Mouse (Mus musculus) limb, embryonic 11.5 days (tissue): Measurements from ENCODE around the gene Proser1. TPM values are rescaled to one million over a fixed set of nuclear protein-coding genes. Genes with fewer than 3 reads are reported as not detected.

ENCODE experiments used
- ATAC-seq: fragments of 200-750 bp; cut with Nextera tagmentation; 2 replicates; pipeline ENCODE4 v1.8.0; 2017; ENCODE audit warnings: low read depth; ENCODE audit not compliant: insufficient number of reproducible peaks, low FRiP score, low TSS enrichment
- DNase-seq: peaks from one replicate; pipeline ENCODE4 v3.0.0-alpha.2; 2015; ENCODE audit warnings: low spot score
- H3K27ac ChIP-seq: fragments of 300-500 bp; sonication (generic); replicated peaks from 2 replicates; pipeline ENCODE4 v1.5.1; 2014; ENCODE audit warnings: low read depth, mild to moderate bottlenecking, low read length
- H3K27me3 ChIP-seq: fragments of 300-500 bp; sonication (generic); 2 replicates; pipeline ENCODE4 v1.6.1; 2014; ENCODE audit warnings: mild to moderate bottlenecking, low read length, mixed read lengths; ENCODE audit not compliant: control insufficient read depth, insufficient read depth
- H3K36me3 ChIP-seq: fragments of 300-500 bp; sonication (generic); 2 replicates; pipeline ENCODE4 v1.6.1; 2014; ENCODE audit warnings: mild to moderate bottlenecking, low read length, moderate library complexity, mixed read lengths; ENCODE audit not compliant: control insufficient read depth, insufficient read depth
- H3K4me1 ChIP-seq: fragments of 300-500 bp; sonication (generic); 2 replicates; pipeline ENCODE4 v1.6.1; 2014; ENCODE audit warnings: low read length, mixed read lengths; ENCODE audit not compliant: control insufficient read depth, insufficient read depth
- H3K4me2 ChIP-seq: fragments of 300-500 bp; sonication (generic); 2 replicates; pipeline ENCODE4 v1.6.1; 2014; ENCODE audit warnings: low read depth, mild to moderate bottlenecking, moderate library complexity; ENCODE audit not compliant: severe bottlenecking
- H3K4me3 ChIP-seq: fragments of 300-500 bp; sonication (generic); 2 replicates; pipeline ENCODE4 v1.5.1; 2014; ENCODE audit warnings: low read depth, low read length
- H3K9ac ChIP-seq: fragments of 300-500 bp; sonication (generic); 2 replicates; pipeline ENCODE4 v1.6.1; 2014; ENCODE audit warnings: mild to moderate bottlenecking, low read length
- H3K9me3 ChIP-seq: fragments of 300-500 bp; sonication (generic); 2 replicates; pipeline ENCODE4 v1.6.1; 2016; ENCODE audit warnings: low read length; ENCODE audit not compliant: control insufficient read depth
- WGBS: fragments of 180-500 bp; shearing (Covaris S2); extraction: QIAGEN DNeasy Blood & Tissue Kit; methylation state at CpG from one replicate; pipeline ENCODE4 v1.1.7; 2014; 5-methylcytosine and 5-hydroxymethylcytosine counted together
- polyA plus RNA-seq: library from polyadenylated mRNA; unstranded; fragments of >200 nt; fragmentation: Nextera tagmentation; extraction: Ambion mirVana; gene quantifications from 2 replicates; pipeline ENCODE4 v1.2.1, GENCODE M21; 2014

Proser1 gene
- polyA plus RNA-seq, 1 experiment from 2014 or later = 27.4 TPM

DNA sequence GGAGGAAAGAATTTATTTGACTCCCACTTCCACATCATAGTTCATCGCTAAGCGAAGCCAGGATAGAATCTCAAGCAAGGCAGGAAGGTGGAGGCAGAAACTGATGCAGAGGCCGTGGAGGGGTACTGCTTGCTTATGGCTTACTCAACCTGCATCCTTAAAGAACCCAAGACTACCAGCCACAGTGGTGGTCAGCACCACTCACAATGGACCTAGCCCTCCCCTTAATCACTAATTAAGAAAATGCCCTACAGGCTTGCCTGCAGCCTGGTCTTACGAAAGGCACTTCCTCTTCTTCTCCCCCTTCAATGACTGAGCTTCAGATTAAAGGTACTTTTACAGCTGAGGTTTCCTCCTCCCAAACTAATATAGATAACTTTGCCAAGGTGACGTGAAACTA lies 26.9 kb upstream of the Proser1 start:
- Histone ChIP-seq H3K36me3 (no peaks in the 10 kb centered on the region), H3K4me2 (no peak overlapping the region), H3K4me1 (no peaks in the 10 kb centered on the region), H3K9me3 (no peaks in the 10 kb centered on the region), H3K9ac (no peak overlapping the region), H3K27me3 (no peaks in the 10 kb centered on the region), H3K4me3 (no peak overlapping the region), H3K27ac (no peak overlapping the region)
- 65% methylated on average over 5 of the region's 5 CpGs for WGBS
- no peak for DNase-seq
- ATAC-seq = no peak

DNA sequence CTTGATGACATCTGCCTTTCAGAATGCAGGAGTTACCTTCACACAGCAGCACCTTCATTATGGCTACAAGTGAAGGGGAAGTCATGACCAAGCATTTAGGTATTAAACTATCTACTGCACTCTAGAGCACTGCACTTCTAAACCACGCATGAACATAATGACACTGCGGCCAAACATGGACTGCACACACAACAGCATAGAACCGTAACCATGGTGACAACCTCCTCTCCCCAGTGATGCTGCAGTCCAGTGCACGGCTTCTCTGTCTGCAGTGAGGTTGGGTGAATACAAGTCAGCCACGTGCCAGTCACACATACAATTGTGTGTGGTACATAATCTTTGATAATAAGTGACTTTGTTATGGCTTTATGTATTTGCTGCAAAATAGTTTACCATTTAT lies 17.9 kb upstream of the Proser1 start:
- ATAC-seq (no peak), DNase-seq (no peak)
- Histone ChIP-seq H3K9ac (no peak overlapping the region), H3K4me1 (no peaks in the 10 kb centered on the region), H3K9me3 (no peaks in the 10 kb centered on the region), H3K4me3 (no peak overlapping the region), H3K4me2 (no peak overlapping the region), H3K27me3 (no peaks in the 10 kb centered on the region), H3K27ac (no peak overlapping the region), H3K36me3 (no peaks in the 10 kb centered on the region)
- 86% methylated on average over 5 of the region's 5 CpGs for WGBS

DNA sequence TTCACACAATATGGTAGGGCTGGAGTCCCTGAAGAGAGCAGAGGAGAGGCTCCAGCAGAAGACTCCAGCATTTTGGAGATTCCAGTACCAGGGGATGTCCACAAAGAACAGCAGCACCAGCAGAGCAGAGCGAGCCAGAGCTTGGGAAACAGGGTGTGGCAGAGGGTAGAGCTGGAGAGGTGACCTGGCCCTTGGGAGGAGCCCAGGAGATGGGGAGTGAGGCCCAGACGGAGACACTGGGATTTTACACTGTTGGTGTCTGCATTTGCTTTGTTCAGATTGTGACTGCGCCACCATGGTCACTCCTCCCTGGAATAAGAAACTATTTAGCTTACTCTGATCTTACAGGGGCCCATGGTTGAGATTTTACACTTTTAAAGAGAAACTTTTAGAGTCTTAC lies 16.7 kb upstream of the Proser1 start:
- Histone ChIP-seq H3K9ac (no peak overlapping the region), H3K36me3 (no peaks in the 10 kb centered on the region; the same call in 1 of the 2 replicates), H3K4me3 (no peak overlapping the region), H3K4me2 (no peak overlapping the region), H3K27ac (no peak overlapping the region), H3K27me3 (no peaks in the 10 kb centered on the region), H3K9me3 (no peaks in the 10 kb centered on the region), H3K4me1 (no peaks in the 10 kb centered on the region)
- 86% methylated on average over 3 of the region's 3 CpGs for WGBS
- no peak for ATAC-seq
- no peak for DNase-seq

GRCm38 (mm10) chr3:53448208-53448607 lies 15.3 kb upstream of the Proser1 start:
- H3K9ac ChIP-seq = no peak overlapping the region
- H3K27ac ChIP-seq = no peak overlapping the region
- DNase-seq (peak; percentile 43), ATAC-seq (no peak)
- H3K36me3 ChIP-seq = peaks cover 6% of the 10 kb centered on the region; the same call in 1 of the 2 replicates
- H3K27me3 ChIP-seq = no peaks in the 10 kb centered on the region
- H3K4me1 ChIP-seq = no peaks in the 10 kb centered on the region
- no peak overlapping the region for H3K4me3 ChIP-seq
- H3K9me3 ChIP-seq = no peaks in the 10 kb centered on the region
- H3K4me2 ChIP-seq = no peak overlapping the region
- WGBS = 29% methylated on average over 2 of the region's 2 CpGs

DNA sequence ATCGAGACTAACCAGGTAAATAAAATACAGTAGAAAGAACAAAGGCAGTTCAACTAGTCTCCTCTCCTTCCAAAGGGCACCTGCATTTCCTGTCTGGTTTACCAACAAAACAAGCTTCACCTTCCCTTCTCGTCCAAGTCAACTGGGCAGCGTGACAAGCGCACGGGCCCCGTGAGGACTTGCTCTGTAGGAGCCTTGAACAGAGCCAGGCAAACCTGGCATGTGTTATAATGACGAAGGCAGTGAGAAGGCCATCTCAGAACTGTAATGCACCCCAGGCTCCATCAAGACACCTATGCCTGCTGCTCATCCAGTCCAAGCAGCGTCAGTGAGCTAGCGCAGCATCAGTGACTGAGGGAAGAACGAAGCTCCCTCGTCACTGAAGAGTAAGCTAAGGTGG lies 12.8 kb upstream of the Proser1 start:
- 94% methylated on average over 11 of the region's 11 CpGs for WGBS
- Histone ChIP-seq H3K4me1 (no peaks in the 10 kb centered on the region), H3K27me3 (no peaks in the 10 kb centered on the region), H3K4me2 (no peak overlapping the region), H3K4me3 (no peak overlapping the region), H3K36me3 (peaks cover 9% of the 10 kb centered on the region; the same call in 1 of the 2 replicates), H3K27ac (no peak overlapping the region), H3K9me3 (no peaks in the 10 kb centered on the region), H3K9ac (no peak overlapping the region)
- ATAC-seq (no peak), DNase-seq (no peak)

DNA sequence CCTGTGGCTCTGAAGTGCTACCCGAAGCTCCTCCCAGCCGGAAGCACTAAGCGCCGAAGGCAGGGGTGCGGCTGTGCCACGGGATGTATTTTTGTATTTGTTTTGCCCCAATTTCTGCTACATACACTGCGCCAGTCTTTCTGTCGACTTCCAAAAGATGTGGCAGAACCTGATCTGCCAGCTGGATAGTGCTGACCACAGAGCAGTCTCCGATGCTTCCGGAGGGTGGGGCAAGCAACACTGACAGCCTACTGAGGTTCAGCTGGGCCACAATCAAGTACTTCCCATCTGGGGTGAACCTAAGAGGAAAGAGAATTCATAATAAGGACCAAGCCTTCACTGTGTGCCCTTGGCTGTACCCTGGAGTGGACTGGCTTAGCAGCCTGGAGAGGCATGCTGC lies 11.1 kb upstream of the Proser1 start:
- no peak for ATAC-seq
- no peak overlapping the region for H3K4me3 ChIP-seq
- no peaks in the 10 kb centered on the region for H3K4me1 ChIP-seq
- H3K27me3 ChIP-seq = no peaks in the 10 kb centered on the region
- no peak for DNase-seq
- WGBS = 91% methylated on average over 10 of the region's 10 CpGs
- no peak overlapping the region for H3K4me2 ChIP-seq
- H3K27ac ChIP-seq = no peak overlapping the region
- H3K9me3 ChIP-seq = no peaks in the 10 kb centered on the region
- peaks cover 16% of the 10 kb centered on the region for H3K36me3 ChIP-seq
- no peak overlapping the region for H3K9ac ChIP-seq

DNA sequence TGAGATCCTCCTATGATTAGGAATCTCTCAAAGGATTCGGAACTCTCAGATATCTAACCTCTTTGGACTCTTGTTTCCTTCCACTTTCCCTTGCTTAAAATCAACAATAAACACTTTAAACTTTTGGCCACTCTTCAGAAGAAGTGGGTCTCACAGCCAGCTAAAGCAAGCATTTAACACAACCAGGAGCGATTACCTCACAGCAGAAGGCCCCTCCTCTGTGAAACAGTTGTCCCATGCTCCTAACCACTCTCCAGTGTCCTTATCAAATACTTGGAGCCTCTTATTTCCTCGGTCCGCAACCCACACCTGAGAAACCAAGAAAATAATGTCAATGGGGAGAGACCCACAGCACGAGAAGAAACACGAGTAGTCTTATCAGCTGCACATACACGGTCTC lies 10.1 kb upstream of the Proser1 start:
- H3K36me3 ChIP-seq = peaks cover 20% of the 10 kb centered on the region
- H3K9ac ChIP-seq = no peak overlapping the region
- 94% methylated on average over 7 of the region's 7 CpGs for WGBS
- no peak overlapping the region for H3K27ac ChIP-seq
- ATAC-seq = no peak
- no peaks in the 10 kb centered on the region for H3K9me3 ChIP-seq
- no peak overlapping the region for H3K4me3 ChIP-seq
- H3K4me2 ChIP-seq = no peak overlapping the region
- no peaks in the 10 kb centered on the region for H3K27me3 ChIP-seq
- DNase-seq = no peak
- H3K4me1 ChIP-seq = no peaks in the 10 kb centered on the region

GRCm38 (mm10) chr3:53454005-53454404 lies 9.5 kb upstream of the Proser1 start:
- no peaks in the 10 kb centered on the region for H3K9me3 ChIP-seq
- no peak overlapping the region for H3K4me3 ChIP-seq
- no peak overlapping the region for H3K4me2 ChIP-seq
- DNase-seq (no peak), ATAC-seq (no peak)
- no peak overlapping the region for H3K9ac ChIP-seq
- no peaks in the 10 kb centered on the region for H3K27me3 ChIP-seq
- WGBS = 85% methylated on average over 6 of the region's 6 CpGs
- peaks cover 20% of the 10 kb centered on the region for H3K36me3 ChIP-seq
- H3K27ac ChIP-seq = no peak overlapping the region
- no peaks in the 10 kb centered on the region for H3K4me1 ChIP-seq

DNA sequence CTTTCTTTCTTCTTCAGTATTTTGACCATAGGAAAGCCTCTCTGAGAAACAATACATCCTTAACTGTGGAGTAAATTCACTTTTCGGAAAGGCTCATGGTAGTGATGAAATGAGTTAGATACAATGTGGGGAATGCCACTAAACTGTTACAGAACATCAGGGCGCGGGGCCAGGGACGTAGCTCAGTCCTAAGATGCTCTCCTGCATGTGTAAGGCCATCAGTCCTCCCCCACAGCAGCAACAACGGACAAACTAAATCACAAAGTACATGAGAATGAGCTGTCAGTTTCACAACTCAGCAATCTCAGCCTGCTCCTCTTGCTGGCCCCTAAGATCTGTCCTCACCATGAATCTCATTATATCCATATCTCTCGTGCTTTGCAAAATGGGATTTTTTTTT lies 8.9 kb upstream of the Proser1 start:
- H3K9me3 ChIP-seq = no peaks in the 10 kb centered on the region
- no peak overlapping the region for H3K9ac ChIP-seq
- no peak overlapping the region for H3K27ac ChIP-seq
- H3K27me3 ChIP-seq = no peaks in the 10 kb centered on the region
- H3K4me2 ChIP-seq = no peak overlapping the region
- DNase-seq (no peak), ATAC-seq (no peak)
- no peaks in the 10 kb centered on the region for H3K4me1 ChIP-seq
- no peak overlapping the region for H3K4me3 ChIP-seq
- H3K36me3 ChIP-seq = peaks cover 20% of the 10 kb centered on the region
- WGBS = 91% methylated on average over 6 of the region's 6 CpGs
